Mouse (Mus musculus) cerebellum, adult 2 months (tissue): ENCODE measurements around the gene Zdhhc1. TPM values are rescaled to one million over a fixed set of nuclear protein-coding genes. Genes with fewer than 3 reads are reported as not detected.
A peak's percentile ranks its signal among the peaks of the same experiment; 100 is the strongest.

Source experiments
- DNase-seq, 2 experiments: peaks; one replicate each; pipeline ENCODE4 v3.0.0; 2021
- H3K27ac ChIP-seq: fragments of 200-500 bp; 2 replicates; pipeline ENCODE4 v1.5.1; 2012; ENCODE audit warnings: low read length, control low read depth, inconsistent platforms; ENCODE audit not compliant: insufficient read depth
- H3K27me3 ChIP-seq: fragments of 200-500 bp; 2 replicates; pipeline ENCODE4 v1.6.1; 2012; ENCODE audit warnings: inconsistent platforms, mild to moderate bottlenecking, low read length, moderate library complexity; ENCODE audit not compliant: control insufficient read depth, insufficient read depth
- H3K4me1 ChIP-seq: fragments of 200-500 bp; 2 replicates; pipeline ENCODE4 v1.6.1; 2011; ENCODE audit warnings: low read length; ENCODE audit not compliant: control insufficient read depth, insufficient read depth
- H3K4me3 ChIP-seq: fragments of 200-500 bp; replicated peaks from 2 replicates; pipeline ENCODE3; 2011; ENCODE audit warnings: mild to moderate bottlenecking, low read depth, low read length, control low read depth; ENCODE audit not compliant: insufficient read depth
- CTCF ChIP-seq: fragments of 200-500 bp; IDR thresholded peaks from 2 replicates; pipeline ENCODE4 v1.5.1; 2011; ENCODE audit warnings: low read depth, mild to moderate bottlenecking, control low read depth, low read length, moderate library complexity, borderline replicate concordance; ENCODE audit not compliant: insufficient read depth
- POLR2A ChIP-seq: fragments of 200-500 bp; IDR thresholded peaks from 2 replicates; pipeline ENCODE4 v1.6.1; 2011; ENCODE audit warnings: low read length, control low read depth, borderline replicate concordance; ENCODE audit not compliant: insufficient read depth
- WGBS: fragments of 180-500 bp; shearing (Covaris S2); methylation state at CpG from one replicate; pipeline ENCODE4 v1.1.7; 2018; 5-methylcytosine and 5-hydroxymethylcytosine counted together
- polyA plus RNA-seq: library from polyadenylated mRNA; depleted of rRNA; stranded (reverse); fragments of >200 nt; gene quantifications from 2 replicates; pipeline ENCODE4 v1.2.3, GENCODE M21; 2012

Gene Zdhhc1
- polyA plus RNA-seq, 1 experiment: 64.7 TPM

DNA sequence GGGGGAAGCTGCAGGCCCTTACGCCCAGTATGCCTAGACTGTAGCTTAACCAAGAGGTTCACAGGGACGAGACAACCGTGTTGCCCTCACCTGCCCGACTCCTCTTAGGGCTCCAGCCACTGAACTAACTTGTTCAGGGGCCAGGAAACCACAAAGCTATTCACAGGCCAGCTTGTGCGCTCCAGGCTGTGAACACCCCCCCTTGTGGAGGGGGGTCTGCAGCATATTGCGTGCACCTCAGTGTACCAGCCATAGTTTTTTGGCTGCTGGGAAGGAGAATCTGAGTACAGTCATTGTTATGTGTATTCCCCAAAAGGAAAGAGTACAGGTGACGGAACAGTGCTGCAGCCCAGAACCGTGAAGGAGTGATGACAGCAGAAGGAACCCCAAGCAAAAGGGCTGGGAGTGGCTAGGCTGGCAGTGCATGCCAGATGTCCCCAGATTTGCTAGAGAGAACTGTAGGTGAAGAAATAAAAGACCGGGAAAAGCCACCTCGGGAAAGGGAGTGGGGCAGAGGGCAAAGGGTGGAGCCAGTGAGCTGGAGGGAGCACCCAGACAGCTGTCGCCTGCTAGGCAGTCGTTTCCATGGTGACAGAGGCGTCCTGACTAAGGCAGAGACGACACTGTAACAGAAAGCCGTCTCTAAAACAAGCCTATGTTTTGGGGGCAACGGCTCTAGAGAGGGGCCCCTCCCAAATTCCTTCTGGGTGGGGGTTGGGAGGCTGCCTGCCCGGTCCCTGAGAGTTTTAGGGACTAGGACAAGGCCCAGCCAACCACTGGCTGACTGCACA, 22.7 kb downstream of the Zdhhc1 start:
- Histone ChIP-seq H3K27ac (no peak overlapping the region), H3K4me3 (no peak overlapping the region), H3K27me3 (no peaks in the 10 kb centered on the region), H3K4me1 (peaks cover 11% of the 10 kb centered on the region; the same call in 1 of the 2 replicates)
- 31% methylated on average over 17 of the region's 17 CpGs for WGBS
- no peak for DNase-seq
- TF ChIP-seq POLR2A: no peak
- no peak for TF ChIP-seq CTCF

DNA sequence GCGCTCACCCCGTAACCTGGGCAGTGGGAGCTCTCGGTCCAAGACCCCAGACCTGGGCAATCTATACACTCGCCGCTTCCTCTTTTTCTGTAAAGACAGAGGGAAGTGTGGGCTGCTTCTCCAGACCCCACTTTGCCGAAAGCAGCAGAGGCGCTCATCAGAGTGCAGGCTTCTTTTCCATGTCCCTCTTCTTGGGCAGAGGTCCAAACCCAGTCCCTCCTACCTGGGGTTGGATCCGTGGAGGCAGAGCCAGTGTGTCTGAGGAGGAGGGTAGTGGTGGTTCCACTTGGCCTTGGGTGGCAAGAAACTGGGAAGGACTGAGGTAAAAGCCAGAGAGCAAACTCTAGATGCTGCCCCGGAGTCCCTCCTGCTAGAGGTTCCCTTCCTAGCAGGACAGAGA, 23.7 kb downstream of the Zdhhc1 start:
- Histone ChIP-seq H3K27ac (no peak overlapping the region), H3K4me1 (peaks cover 21% of the 10 kb centered on the region), H3K27me3 (no peaks in the 10 kb centered on the region), H3K4me3 (no peak overlapping the region)
- WGBS: 85% methylated on average over 9 of the region's 9 CpGs
- no peak for DNase-seq
- no peak for TF ChIP-seq CTCF

DNA sequence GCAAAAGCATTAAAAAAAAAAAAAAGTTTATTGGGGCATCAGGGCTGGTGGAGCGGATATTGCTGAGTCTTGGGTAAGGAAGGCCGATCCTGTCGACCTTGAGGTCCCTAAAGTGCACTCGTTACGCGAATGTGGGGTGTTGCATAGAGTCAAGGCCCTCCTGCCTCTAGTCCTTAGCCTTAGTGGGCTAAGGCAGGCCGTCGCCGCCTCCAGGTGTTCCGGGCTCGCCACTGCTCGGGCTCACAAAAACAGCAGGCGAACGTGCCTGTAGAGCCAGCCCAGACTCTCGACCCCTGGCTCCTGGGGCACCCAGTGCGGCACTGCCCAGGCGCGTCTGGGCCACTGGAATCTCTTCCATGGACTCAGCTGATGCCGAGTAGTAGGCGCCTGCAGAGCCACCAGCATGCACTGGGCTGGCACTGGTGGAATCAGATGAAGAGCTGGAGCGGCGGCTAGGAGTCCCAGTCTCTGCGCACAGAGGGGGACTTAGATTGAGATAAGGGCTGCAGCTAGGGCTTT, 24.2 kb downstream of the Zdhhc1 start:
- no peak for TF ChIP-seq CTCF
- no peak for TF ChIP-seq POLR2A
- WGBS: 72% methylated on average over 23 of the region's 23 CpGs
- H3K27me3 ChIP-seq: no peaks in the 10 kb centered on the region
- no peak overlapping the region for H3K27ac ChIP-seq
- DNase-seq: no peak
- H3K4me1 ChIP-seq: peaks cover 26% of the 10 kb centered on the region
- no peak overlapping the region for H3K4me3 ChIP-seq

DNA sequence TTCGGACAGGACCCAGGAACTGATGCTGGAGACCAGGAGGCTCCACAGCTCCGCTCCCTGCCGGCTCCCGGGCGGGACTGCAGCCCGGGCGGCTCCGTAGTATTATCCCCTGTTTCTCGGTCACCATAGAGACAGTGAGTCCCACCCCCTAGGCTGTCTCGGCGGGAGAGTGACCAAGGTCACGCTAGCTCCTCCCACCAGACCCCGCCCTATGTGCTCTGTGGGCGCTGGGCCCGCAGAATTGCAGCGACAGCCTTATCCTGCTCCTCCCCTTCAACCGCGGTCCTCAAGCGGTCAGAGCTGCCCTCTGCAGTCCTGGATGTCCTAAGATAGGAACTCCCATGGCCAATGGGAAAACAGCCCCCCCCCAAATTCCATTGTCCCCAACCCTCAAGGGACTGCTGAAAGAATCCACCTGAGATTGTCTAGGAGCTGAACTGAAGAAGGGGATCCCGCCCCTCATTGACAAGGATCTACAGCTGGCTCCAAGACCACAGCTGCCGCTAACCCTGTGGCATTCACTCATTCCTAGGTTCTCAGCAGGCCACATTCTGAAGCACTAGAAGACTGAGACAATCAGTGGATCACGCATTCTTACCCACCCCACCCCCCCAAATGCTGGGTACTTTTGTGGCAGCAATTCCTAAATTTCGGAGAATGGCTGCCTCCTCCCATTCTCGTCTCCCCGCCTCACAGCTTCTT, 25.2 kb downstream of the Zdhhc1 start, which contains the start of gene Tppp3:
TSS of gene Tppp3 (minus strand) at position 213 of the 702 bp plus-strand sequence.
- DNase-seq: peak; percentile 93
- peaks cover 33% of the 10 kb centered on the region for H3K4me1 ChIP-seq
- H3K27me3 ChIP-seq: no peaks in the 10 kb centered on the region
- 12% methylated on average over 25 of the region's 25 CpGs for whole genome bisulfite sequencing
- H3K4me3 ChIP-seq: peak within 1 kb of the TSS; percentile 90
- H3K27ac ChIP-seq: peak within 1 kb of the TSS; percentile 90
- peak; percentile 32; the same call in 1 of the 2 replicates for TF ChIP-seq CTCF
- TF ChIP-seq POLR2A: peak; percentile 86; the same call in 1 of the 2 replicates

DNA sequence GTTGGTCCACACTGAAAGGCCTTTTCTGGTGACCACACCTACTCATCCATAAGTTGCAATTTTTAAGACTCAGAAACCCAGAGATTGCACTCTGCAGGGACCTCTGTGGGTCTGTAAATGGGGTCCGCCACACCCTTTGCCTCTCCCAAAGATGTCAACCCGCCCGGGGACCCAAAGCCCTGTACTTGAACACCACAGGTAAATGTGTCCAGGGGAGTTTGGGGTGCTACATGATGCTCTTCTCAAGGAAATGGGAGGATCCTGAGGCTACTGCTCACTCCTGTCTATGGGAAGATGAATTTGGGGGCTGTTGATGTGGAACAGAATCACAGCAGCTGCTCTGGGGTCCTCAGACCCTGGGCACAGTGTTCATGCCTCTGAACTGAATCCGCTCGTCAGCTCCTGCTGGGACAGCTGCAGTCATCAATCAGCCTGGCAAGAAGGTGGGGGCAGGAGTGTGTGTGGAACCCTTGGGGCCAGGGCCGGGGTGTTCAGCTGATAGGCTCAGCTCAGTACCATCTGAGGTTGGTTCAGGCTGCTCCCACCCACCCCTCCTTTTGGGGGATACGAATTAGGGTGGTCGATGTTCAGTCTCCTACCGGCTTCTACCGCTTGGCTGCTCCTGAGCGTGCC, 25.9 kb downstream of the Zdhhc1 start:
- Histone ChIP-seq H3K27ac (peak overlapping the region; percentile 90), H3K4me1 (peaks cover 39% of the 10 kb centered on the region)
- DNase-seq: no peak

DNA sequence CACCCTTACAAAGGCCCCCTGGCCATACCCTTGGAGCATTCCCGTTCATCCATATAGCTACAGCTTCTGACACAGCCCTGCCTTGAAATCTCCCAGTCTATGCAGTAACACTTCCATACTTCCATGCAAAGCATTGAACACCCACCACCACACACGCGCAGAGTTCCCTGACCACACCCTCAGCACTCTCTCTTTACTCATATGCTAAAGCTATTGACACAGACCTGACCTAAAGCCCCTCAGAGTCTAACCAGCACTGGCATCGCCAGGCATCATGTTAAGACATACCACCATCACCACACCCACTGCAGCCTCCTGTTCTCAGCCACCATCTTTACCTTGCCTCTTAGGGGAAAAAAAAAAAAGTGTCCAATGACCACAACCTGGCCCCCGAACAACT, 26.4 kb downstream of the Zdhhc1 start:
- H3K27ac ChIP-seq: peak overlapping the region; percentile 90
- H3K4me3 ChIP-seq: peak overlapping the region; percentile 90
- TF ChIP-seq POLR2A (no peak), CTCF (no peak)
- H3K27me3 ChIP-seq: no peaks in the 10 kb centered on the region
- H3K4me1 ChIP-seq: peaks cover 45% of the 10 kb centered on the region
- peak in 1 of 2 experiments; percentile 40 for DNase-seq
- WGBS: 22% methylated on average over 5 of the region's 5 CpGs

More for the DNA sequence above, 25.9 kb downstream of the Zdhhc1 start:
- H3K27me3 ChIP-seq: no peaks in the 10 kb centered on the region
- TF ChIP-seq POLR2A (no peak), CTCF (peak; percentile 34; the same call in 1 of the 2 replicates)
- H3K4me3 ChIP-seq: peak overlapping the region; percentile 90
- WGBS: 9% methylated on average over 11 of the region's 11 CpGs

DNA sequence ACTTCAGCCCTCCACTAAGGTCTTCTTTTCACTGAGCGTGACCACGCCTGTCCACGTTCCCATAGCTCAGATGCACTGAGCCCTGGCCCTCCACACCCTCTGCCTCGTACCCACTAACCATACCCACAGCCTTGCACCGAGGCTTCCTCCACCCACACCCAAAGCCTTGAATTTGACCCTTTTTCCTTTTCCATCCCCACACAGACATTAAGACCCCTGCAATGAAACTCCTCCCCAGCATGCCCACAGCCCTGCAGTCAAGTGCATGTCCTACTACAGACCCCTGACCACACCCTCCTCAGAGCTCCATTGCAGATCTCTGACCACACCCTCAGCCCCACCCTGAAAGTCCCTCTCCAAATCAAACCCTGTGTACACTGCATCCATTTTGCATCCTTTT, 26.9 kb downstream of the Zdhhc1 start:
- WGBS: 13% methylated on average over 5 of the region's 5 CpGs
- no peak for DNase-seq
- Histone ChIP-seq H3K27me3 (no peaks in the 10 kb centered on the region), H3K4me3 (peak overlapping the region; percentile 90), H3K27ac (peak overlapping the region; percentile 90), H3K4me1 (peaks cover 49% of the 10 kb centered on the region)
- TF ChIP-seq CTCF: no peak
- TF ChIP-seq POLR2A: no peak
